In the genomic region with DNA sequence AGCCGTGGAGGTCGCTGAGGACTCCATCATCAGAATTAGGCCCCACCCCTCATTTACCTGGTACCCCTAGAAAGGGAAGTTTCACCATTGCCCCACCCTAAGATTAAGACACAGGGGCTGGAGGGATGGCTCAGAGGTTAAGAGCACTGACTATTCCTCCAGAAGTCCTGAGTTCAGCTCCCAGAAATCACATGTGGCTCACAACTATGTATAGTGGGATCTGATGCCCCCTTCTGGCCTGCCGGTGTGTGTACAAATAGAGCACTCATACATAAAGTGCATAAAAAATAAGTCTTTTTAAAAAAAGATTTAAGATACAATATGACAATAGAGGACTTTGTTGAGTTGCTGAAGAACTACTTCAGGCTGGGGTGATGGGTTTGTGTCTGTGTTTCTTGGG, we compare ENCODE assay signal across 20 mouse cellular contexts. TPM values are rescaled to one million over a fixed set of nuclear protein-coding genes. Genes with fewer than 3 reads are reported as not detected.
DNase-seq lines count a peak whose midpoint lies in the region; ATAC-seq and TF ChIP-seq lines count a peak whose summit lies in the region.
"Had no signal": no experiment of that assay in that cellular context is flagged by ENCODE, and none has a peak within 500 bp of the region (broad histone marks: within the 10 kb centered on the region; RNA-seq: fewer than 3 reads in every experiment).

No protein-coding gene starts in this region.

- no peak overlapping the region for H3K27ac ChIP-seq in forebrain, embryonic 13.5 days
- no peak overlapping the region for H3K27ac ChIP-seq in forebrain, embryonic 14.5 days (ENCODE audit: low read depth, low read length)
- H3K27ac ChIP-seq in layer of hippocampus, adult 2 months, result peak overlapping the region; percentile 84; the same call in 1 of the 2 replicates
- H3K27ac ChIP-seq in stomach, postnatal 0 days (replicated peaks), result no peak overlapping the region
- H3K27ac ChIP-seq: forebrain, embryonic 10.5 days; hindbrain, embryonic 15.5 days; kidney, embryonic 15.5 days; midbrain, embryonic 10.5 days had no signal

- no peak overlapping the region for H3K9ac ChIP-seq in forebrain, embryonic 13.5 days
- no peak overlapping the region for H3K9ac ChIP-seq in forebrain, embryonic 14.5 days (ENCODE audit: low read length)
- H3K9ac ChIP-seq in stomach, postnatal 0 days (ENCODE audit: low read length), result no peak overlapping the region
- H3K9ac ChIP-seq: hindbrain, embryonic 15.5 days; kidney, embryonic 15.5 days had no signal

- ATAC-seq in forebrain, embryonic 13.5 days, result 0 out of 2 replicates have a peak, but pooled peaks have one; percentile 30
- ATAC-seq in forebrain, embryonic 14.5 days, result no peak
- ATAC-seq in stomach, postnatal 0 days (ENCODE audit: low FRiP score, low TSS enrichment), result no peak

- no peak for DNase-seq in forebrain, embryonic 14.5 days (ENCODE audit: low spot score)
- no peak for DNase-seq in layer of hippocampus, adult 2 months (ENCODE audit: low spot score in 2 of 2)
- no peak for DNase-seq in layer of hippocampus, adult 18-20 months (ENCODE audit: low spot score in 2 of 2)
- DNase-seq in thymus, postnatal 4 days, result peak; percentile 22
- DNase-seq in thymus, postnatal 10 days (ENCODE audit: low spot score in 2 of 2), result no peak
- no peak for DNase-seq in stomach, postnatal 0 days (ENCODE audit: low spot score)
- no peak for DNase-seq in heart, adult 11 months
- DNase-seq: adrenal gland, postnatal 25 days; B cell, adult 2 months; cerebellum, adult 9-11 months; heart, postnatal 14 days; right cerebral cortex, adult 18-20 months had no signal

- no peaks in the 10 kb centered on the region for H3K36me3 ChIP-seq in forebrain, embryonic 13.5 days (ENCODE audit: poor library complexity, severe bottlenecking)
- no peaks in the 10 kb centered on the region for H3K36me3 ChIP-seq in forebrain, embryonic 14.5 days (ENCODE audit: control insufficient read depth, insufficient read depth, low read length)
- no peaks in the 10 kb centered on the region for H3K36me3 ChIP-seq in stomach, postnatal 0 days (ENCODE audit: control insufficient read depth, insufficient read depth, low read length)
- H3K36me3 ChIP-seq: forebrain, embryonic 10.5 days; hindbrain, embryonic 15.5 days; kidney, embryonic 15.5 days; midbrain, embryonic 10.5 days had no signal

- 84% methylated on average over 3 of the region's 3 CpGs for WGBS in forebrain, embryonic 13.5 days
- WGBS in forebrain, embryonic 14.5 days, result 72% methylated on average over 3 of the region's 3 CpGs
- 75% methylated on average over 3 of the region's 3 CpGs for WGBS in stomach, postnatal 0 days

- H3K4me3 ChIP-seq in forebrain, embryonic 13.5 days, result no peak overlapping the region
- no peak overlapping the region for H3K4me3 ChIP-seq in forebrain, embryonic 14.5 days (ENCODE audit: low read depth, low read length)
- H3K4me3 ChIP-seq in layer of hippocampus, adult 2 months, result no peak overlapping the region
- no peak overlapping the region for H3K4me3 ChIP-seq in stomach, postnatal 0 days (ENCODE audit: low read depth, low read length)
- H3K4me3 ChIP-seq: forebrain, embryonic 10.5 days; hindbrain, embryonic 15.5 days; kidney, embryonic 15.5 days; midbrain, embryonic 10.5 days had no signal

- H3K4me1 ChIP-seq in forebrain, embryonic 13.5 days, result peaks cover 7% of the 10 kb centered on the region; the same call in 1 of the 2 replicates
- 0 out of 2 replicates have a peak, but pooled peaks cover 2% of the 10 kb centered on the region for H3K4me1 ChIP-seq in forebrain, embryonic 14.5 days (ENCODE audit: control insufficient read depth, insufficient read depth, low read length)
- no peaks in the 10 kb centered on the region for H3K4me1 ChIP-seq in stomach, postnatal 0 days (replicated peaks; ENCODE audit: control insufficient read depth, insufficient read depth)

- TF ChIP-seq EP300 in stomach, postnatal 0 days (optimal IDR thresholded peaks at IDR 0.05), result no peak

- H3K9me3 ChIP-seq in forebrain, embryonic 13.5 days (replicated peaks), result no peaks in the 10 kb centered on the region
- H3K9me3 ChIP-seq in forebrain, embryonic 14.5 days (replicated peaks; ENCODE audit: control insufficient read depth, low read length), result no peaks in the 10 kb centered on the region
- no peaks in the 10 kb centered on the region for H3K9me3 ChIP-seq in stomach, postnatal 0 days (ENCODE audit: control insufficient read depth, low read length)
- H3K9me3 ChIP-seq: forebrain, embryonic 10.5 days; hindbrain, embryonic 15.5 days; kidney, embryonic 15.5 days; midbrain, embryonic 10.5 days had no signal

- H3K4me2 ChIP-seq in forebrain, embryonic 13.5 days, result no peak overlapping the region
- no peak overlapping the region for H3K4me2 ChIP-seq in forebrain, embryonic 14.5 days (ENCODE audit: low read length)
- H3K4me2 ChIP-seq in stomach, postnatal 0 days (replicated peaks; ENCODE audit: low read depth), result no peak overlapping the region
- H3K4me2 ChIP-seq: kidney, embryonic 15.5 days had no signal

- peak; percentile 63 for TF ChIP-seq CTCF in layer of hippocampus, adult 2 months (conservative IDR thresholded peaks at IDR 0.05)
- TF ChIP-seq CTCF in stomach, postnatal 0 days (IDR thresholded peaks at IDR 0.05; ENCODE audit: low read depth), result peak; percentile 59

- no peaks in the 10 kb centered on the region for H3K27me3 ChIP-seq in forebrain, embryonic 13.5 days
- no peaks in the 10 kb centered on the region for H3K27me3 ChIP-seq in forebrain, embryonic 14.5 days (replicated peaks; ENCODE audit: control insufficient read depth, insufficient read depth, low read length)
- no peaks in the 10 kb centered on the region for H3K27me3 ChIP-seq in stomach, postnatal 0 days (ENCODE audit: control insufficient read depth, insufficient read depth, low read length)
- H3K27me3 ChIP-seq: hindbrain, embryonic 15.5 days; kidney, embryonic 15.5 days had no signal

RNA-seq across cellular contexts. Expression of a gene that starts 16.2 kb away (rescaled TPM):
- 7.1 and 8.1 TPM in 2 replicates for polyA plus RNA-seq in forebrain, embryonic 13.5 days (2015; fragmentation: Nextera tagmentation; extraction: Ambion mirVana)
- 3.1 and 4.1 TPM in 2 replicates for polyA plus RNA-seq in forebrain, embryonic 14.5 days (2014; fragmentation: Nextera tagmentation; extraction: Ambion mirVana)
- total RNA-seq in layer of hippocampus, adult 2 months (2021), result 10 to 100 TPM; 18.6 to 19.3 TPM
- total RNA-seq in layer of hippocampus, adult 18-20 months (2021), result 10 to 100 TPM; 17.3 to 19.5 TPM
- polyA plus RNA-seq in stomach, postnatal 0 days (2015; fragmentation: Nextera tagmentation; extraction: Ambion mirVana), result 15.1 and 16.8 TPM in 2 replicates

RNA-seq across cellular contexts. Expression of a gene that starts 34.5 kb away (rescaled TPM):
- not detected in 2 replicates for polyA plus RNA-seq in forebrain, embryonic 13.5 days (2015; fragmentation: Nextera tagmentation; extraction: Ambion mirVana)
- polyA plus RNA-seq in forebrain, embryonic 14.5 days (2014; fragmentation: Nextera tagmentation; extraction: Ambion mirVana), result not detected in 2 replicates
- total RNA-seq in layer of hippocampus, adult 2 months (2021), result under 1 TPM; 0.64 to 0.98 TPM
- total RNA-seq in layer of hippocampus, adult 18-20 months (2021), result under 1 TPM; 0.50 to 0.58 TPM
- 311 and 332 TPM in 2 replicates for polyA plus RNA-seq in stomach, postnatal 0 days (2015; fragmentation: Nextera tagmentation; extraction: Ambion mirVana)
- total RNA-seq: adrenal gland, postnatal 25 days; heart, adult 8-10 months; heart, postnatal 14 days; liver, adult 2 months had no signal
- polyA plus RNA-seq: forebrain, embryonic 10.5 days; kidney, embryonic 15.5 days; liver, adult 2 months; midbrain, embryonic 10.5 days; testis, adult 2 months had no signal

Comparison
In these comparisons a context has a peak if more than half of its experiments do, and no peak if none do; other contexts are left out.
1. RNA of a gene that starts 34.5 kb away (polyA plus RNA-seq): 311 to 332 TPM in stomach, postnatal 0 days; not detected in forebrain, embryonic 14.5 days and not detected in forebrain, embryonic 13.5 days; every median in the first group is over 100 times any median in the second.